20 mouse cellular contexts compared by ENCODE assay signal in the genomic region with DNA sequence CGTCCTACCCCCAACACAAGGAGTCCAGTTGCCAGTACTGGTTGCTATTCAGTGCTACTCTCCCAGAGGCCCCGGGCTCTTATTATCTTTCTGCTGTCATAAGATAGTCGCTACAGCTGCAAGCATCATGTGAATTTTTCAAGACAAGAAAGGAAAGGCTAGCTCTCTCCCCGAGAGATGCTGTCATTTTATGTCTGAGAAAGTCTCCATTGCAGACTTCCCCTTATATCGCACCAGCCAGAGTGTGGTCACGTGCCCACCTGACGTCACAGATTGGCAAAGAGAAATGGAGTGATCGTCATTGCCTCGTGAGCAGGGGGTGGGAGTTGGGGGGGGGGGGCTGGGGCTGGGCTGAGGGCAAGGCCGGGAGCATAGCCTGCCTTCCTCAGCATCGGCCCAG. TPM values are rescaled to one million over a fixed set of nuclear protein-coding genes. Genes with fewer than 3 reads are reported as not detected.
DNase-seq lines count a peak whose midpoint lies in the region; ATAC-seq and TF ChIP-seq lines count a peak whose summit lies in the region.
"Had no signal": no experiment of that assay in that cellular context is flagged by ENCODE, and none has a peak within 500 bp of the region (broad histone marks: within the 10 kb centered on the region; RNA-seq: fewer than 3 reads in every experiment).

No protein-coding gene starts in this region.

- H3K4me3 ChIP-seq in heart, adult 2 months: no peak overlapping the region
- no peak overlapping the region for H3K4me3 ChIP-seq in heart, embryonic 10.5 days
- H3K4me3 ChIP-seq in G1E (ENCODE audit: low read depth, low read length): no peak overlapping the region
- H3K4me3 ChIP-seq in heart, embryonic 16.5 days (ENCODE audit: low read length): no peak overlapping the region
- H3K4me3 ChIP-seq in macrophage (ENCODE audit: inconsistent target): no peak overlapping the region
- H3K4me3 ChIP-seq: forebrain, embryonic 12.5 days; hindbrain, embryonic 13.5 days; limb, embryonic 10.5 days; midbrain, embryonic 10.5 days; myocyte; neural tube, embryonic 15.5 days had no signal

- TF ChIP-seq EP300 in heart, adult 2 months (IDR thresholded peaks at IDR 0.05; ENCODE audit: insufficient read depth, low read depth, low read length): no peak

- no peaks in the 10 kb centered on the region for H3K79me2 ChIP-seq in heart, adult 2 months (replicated peaks; ENCODE audit: control insufficient read depth, insufficient read depth, low read length)
- H3K79me2 ChIP-seq in macrophage (ENCODE audit: inconsistent target): no peaks in the 10 kb centered on the region

- no peak for TF ChIP-seq CTCF in heart, adult 2 months (IDR thresholded peaks at IDR 0.05)
- TF ChIP-seq CTCF in G1E (IDR thresholded peaks at IDR 0.05; ENCODE audit: low read depth, low read length): no peak

- intact Hi-C loops in heart, adult 2 months (cut with DNase I): no loop called here

- no peak overlapping the region for H3K4me2 ChIP-seq in heart, embryonic 16.5 days (ENCODE audit: low read depth, low read length)
- H3K4me2 ChIP-seq: forebrain, embryonic 12.5 days; hindbrain, embryonic 13.5 days; neural tube, embryonic 15.5 days had no signal

- no peak overlapping the region for H3K9ac ChIP-seq in heart, adult 2 months (ENCODE audit: low read depth, low read length)
- H3K9ac ChIP-seq in heart, embryonic 16.5 days (ENCODE audit: low read length): no peak overlapping the region
- H3K9ac ChIP-seq: forebrain, embryonic 12.5 days; hindbrain, embryonic 13.5 days; liver, embryonic 14.5 days; neural tube, embryonic 15.5 days had no signal

- H3K9me3 ChIP-seq in heart, embryonic 10.5 days: no peaks in the 10 kb centered on the region
- H3K9me3 ChIP-seq in G1E (replicated peaks): no peaks in the 10 kb centered on the region; the same call in 1 of the 2 replicates
- peaks cover 6% of the 10 kb centered on the region for H3K9me3 ChIP-seq in heart, embryonic 16.5 days (replicated peaks; ENCODE audit: control insufficient read depth, low read length)
- H3K9me3 ChIP-seq: limb, embryonic 10.5 days; neural tube, embryonic 15.5 days had no signal

- H3K4me1 ChIP-seq in heart, adult 2 months (ENCODE audit: control insufficient read depth, insufficient read depth, low read length): no peaks in the 10 kb centered on the region; the same call in none of the 2 replicates
- H3K4me1 ChIP-seq in heart, embryonic 10.5 days: no peaks in the 10 kb centered on the region
- H3K4me1 ChIP-seq in G1E (ENCODE audit: insufficient read depth, low read depth, low read length): peaks cover 30% of the 10 kb centered on the region
- H3K4me1 ChIP-seq in heart, embryonic 16.5 days (ENCODE audit: control insufficient read depth, insufficient read depth, low read length): peaks cover 3% of the 10 kb centered on the region
- H3K4me1 ChIP-seq: forebrain, embryonic 12.5 days; hindbrain, embryonic 13.5 days; limb, embryonic 10.5 days; midbrain, embryonic 10.5 days; neural tube, embryonic 15.5 days had no signal

- WGBS in heart, adult 2 months: 58% methylated on average over 11 of the region's 11 CpGs
- WGBS in heart, embryonic 10.5 days: 81% methylated on average over 11 of the region's 11 CpGs
- 68% methylated on average over 11 of the region's 11 CpGs for WGBS in heart, embryonic 16.5 days
- 31% methylated on average over 11 of the region's 11 CpGs for WGBS in macrophage (ENCODE audit: missing documents)

- peak; percentile 42 to 47 for DNase-seq in heart, adult 2 months
- no peak for DNase-seq in heart, embryonic 10.5 days (ENCODE audit: low spot score)
- DNase-seq in G1E (ENCODE audit: low spot score) (no peak), liver (no peak)
- no peak for DNase-seq in embryo, embryonic 10 days (ENCODE audit: low spot score)
- DNase-seq in layer of hippocampus, postnatal 14 days (ENCODE audit: low spot score in 2 of 2): no peak
- DNase-seq: adrenal gland, postnatal 36 days; cerebellum, adult 9-11 months; kidney, postnatal 4 days; layer of hippocampus, postnatal 36 days; thymus, postnatal 14 days had no signal

- H3K36me3 ChIP-seq in heart, adult 2 months (ENCODE audit: control insufficient read depth, insufficient read depth, low read length): no peaks in the 10 kb centered on the region
- H3K36me3 ChIP-seq in heart, embryonic 10.5 days: no peaks in the 10 kb centered on the region
- H3K36me3 ChIP-seq in G1E (replicated peaks): no peaks in the 10 kb centered on the region
- no peaks in the 10 kb centered on the region for H3K36me3 ChIP-seq in heart, embryonic 16.5 days (ENCODE audit: control insufficient read depth, insufficient read depth)
- H3K36me3 ChIP-seq in macrophage (ENCODE audit: inconsistent target): no peaks in the 10 kb centered on the region
- H3K36me3 ChIP-seq: forebrain, embryonic 12.5 days; hindbrain, embryonic 13.5 days; limb, embryonic 10.5 days; midbrain, embryonic 10.5 days; neural tube, embryonic 15.5 days had no signal

- ATAC-seq in G1E (ENCODE audit: extremely low read depth, insufficient number of reproducible peaks, low FRiP score, poor library complexity, severe bottlenecking): peak; percentile 22; the same call in 1 of the 2 replicates
- 0 out of 2 replicates have a peak, but pooled peaks have one; percentile 32 for ATAC-seq in heart, embryonic 16.5 days (replicated peaks; ENCODE audit: extremely low read depth, insufficient read depth, low FRiP score)

- peak; percentile 36; the same call in 1 of the 2 replicates for TF ChIP-seq POLR2A in heart, adult 2 months (IDR thresholded peaks at IDR 0.05; ENCODE audit: insufficient read depth, low read depth, low read length)

- H3K27me3 ChIP-seq in heart, adult 2 months (ENCODE audit: control insufficient read depth, insufficient read depth, low read length): no peaks in the 10 kb centered on the region
- H3K27me3 ChIP-seq in heart, embryonic 10.5 days (ENCODE audit: insufficient read depth, poor library complexity, severe bottlenecking): no peaks in the 10 kb centered on the region; the same call in 1 of the 2 replicates
- peaks cover 13% of the 10 kb centered on the region for H3K27me3 ChIP-seq in G1E (ENCODE audit: insufficient read depth, low read length)
- no peaks in the 10 kb centered on the region for H3K27me3 ChIP-seq in heart, embryonic 16.5 days (ENCODE audit: control insufficient read depth, insufficient read depth, low read length)
- H3K27me3 ChIP-seq: forebrain, embryonic 12.5 days; neural tube, embryonic 15.5 days had no signal

- H3K27ac ChIP-seq in heart, adult 2 months: no peak overlapping the region
- no peak overlapping the region for H3K27ac ChIP-seq in heart, embryonic 10.5 days
- H3K27ac ChIP-seq in heart, embryonic 16.5 days (ENCODE audit: low read length): no peak overlapping the region
- H3K27ac ChIP-seq in macrophage: peak overlapping the region; percentile 55
- H3K27ac ChIP-seq: forebrain, embryonic 12.5 days; hindbrain, embryonic 13.5 days; limb, embryonic 10.5 days; liver, embryonic 14.5 days; midbrain, embryonic 10.5 days; neural tube, embryonic 15.5 days had no signal

RNA-seq across cellular contexts. Expression of a gene that starts 16.6 kb away (rescaled TPM):
- total RNA-seq in heart, adult 2 months (2021): 1 to 10 TPM; 2.0 to 2.3 TPM
- polyA plus RNA-seq in heart, adult 2 months (2012; rRNA removed): 0.84 and 1.3 TPM in 2 replicates
- 2.2 and 3.4 TPM in 2 replicates for polyA plus RNA-seq in heart, embryonic 10.5 days (2016; fragmentation: Nextera tagmentation; extraction: Ambion mirVana)
- total RNA-seq in G1E (2014; fragmentation: Nextera tagmentation) (131 and 132 TPM in 2 replicates), G1E (2017) (121 and 163 TPM in 2 replicates)
- polyA plus RNA-seq in G1E (2012) (23.0 and 25.9 TPM in 2 replicates), macrophage (2018) (55.1 to 117 TPM (median 105 TPM) in 3 replicates)
- polyA plus RNA-seq in heart, embryonic 16.5 days (2015; fragmentation: Nextera tagmentation; extraction: Ambion mirVana): 2.0 TPM in 2 replicates
- total RNA-seq in macrophage (2018; cell fraction: chromatin; rRNA removed): 100 to 1,000 TPM in 19 of 26 experiments, 10 to 100 TPM in 7; 52.3 to 498 (median 189) TPM
- total RNA-seq in macrophage (2018; cell fraction: cytosol; rRNA removed): 100 to 1,000 TPM in 13 of 26 experiments, 10 to 100 TPM in 13; 46.6 to 206 (median 101) TPM
- 100 to 1,000 TPM in 22 of 26 experiments, 10 to 100 TPM in 4; 64.0 to 351 (median 144) TPM for total RNA-seq in macrophage (2018; cell fraction: nucleus; rRNA removed)
- 10 to 100 TPM; 32.7 to 33.0 TPM for total RNA-seq in layer of hippocampus, postnatal 14 days (2021)
- polyA plus RNA-seq: myocyte had no signal

Comparison
In these comparisons a context has a peak if more than half of its experiments do, and no peak if none do; other contexts are left out.
1. DNase-seq: peak in heart, adult 2 months (2 of 2); none in heart, embryonic 10.5 days (single experiment), G1E (single experiment), embryo, embryonic 10 days (single experiment), layer of hippocampus, postnatal 14 days (0 of 2) and liver (single experiment).